Mouse (Mus musculus) olfactory bulb, adult 2 months (tissue): Measurements from ENCODE around the gene Tmco5.

Experiments
- CTCF ChIP-seq: fragments of 200-500 bp; IDR thresholded peaks from 2 replicates; pipeline ENCODE4 v1.5.1; 2012; ENCODE audit warnings: low read depth, mild to moderate bottlenecking, low read length, moderate library complexity; ENCODE audit not compliant: insufficient read depth
- POLR2A ChIP-seq: fragments of 200-500 bp; IDR thresholded peaks from 2 replicates; pipeline ENCODE4 v1.6.1; 2012; ENCODE audit warnings: mild to moderate bottlenecking, low read depth, low read length, moderate library complexity; ENCODE audit not compliant: insufficient read depth

GRCm38 (mm10) chr2:116831863-116832262 lies 46.6 kb upstream of the Tmco5 start:
- no peak for TF ChIP-seq CTCF
- no peak for TF ChIP-seq POLR2A
